ENCODE assay signal across 9 mouse cellular contexts in genomic region chr13:70636706-70637105, GRCm38 (mm10). TPM values are rescaled to one million over a fixed set of nuclear protein-coding genes. Genes with fewer than 3 reads are reported as not detected.
A peak's percentile ranks its signal among the peaks of the same experiment; 100 is the strongest.
DNase-seq lines count a peak whose midpoint lies in the region; ATAC-seq and TF ChIP-seq lines count a peak whose summit lies in the region.
"Had no signal": no experiment of that assay in that cellular context is flagged by ENCODE, and none has a peak within 500 bp of the region (broad histone marks: within the 10 kb centered on the region; RNA-seq: fewer than 3 reads in every experiment).

No protein-coding gene starts in this region.

- 0 out of 2 replicates have a peak, but pooled peaks have one; percentile 0 for ATAC-seq in cerebellum, adult (ENCODE audit: insufficient number of reproducible peaks, low FRiP score, low TSS enrichment)
- no peak for ATAC-seq in neural tube, embryonic 11.5 days (ENCODE audit: insufficient read depth, low FRiP score, low TSS enrichment)
- no peak for ATAC-seq in limb, embryonic 14.5 days (ENCODE audit: low FRiP score, low read depth)
- ATAC-seq in stomach, postnatal 0 days (ENCODE audit: low FRiP score, low TSS enrichment): no peak

- TF ChIP-seq POLR2A in limb, embryonic 14.5 days (IDR thresholded peaks at IDR 0.05; ENCODE audit: borderline replicate concordance, extremely low read depth, insufficient read depth, insufficient read length): no peak

- H3K36me3 ChIP-seq in neural tube, embryonic 11.5 days (ENCODE audit: control insufficient read depth, insufficient read depth, low read length): no peaks in the 10 kb centered on the region
- no peaks in the 10 kb centered on the region for H3K36me3 ChIP-seq in limb, embryonic 14.5 days (ENCODE audit: control insufficient read depth, insufficient read depth, low read length)
- H3K36me3 ChIP-seq in stomach, postnatal 0 days (ENCODE audit: control insufficient read depth, insufficient read depth, low read length): no peaks in the 10 kb centered on the region

- peak overlapping the region; percentile 93 for H3K4me3 ChIP-seq in neural tube, embryonic 11.5 days (ENCODE audit: low read depth, low read length)
- peak overlapping the region; percentile 95 for H3K4me3 ChIP-seq in limb, embryonic 14.5 days (replicated peaks; ENCODE audit: low read length)
- peak overlapping the region; percentile 92 for H3K4me3 ChIP-seq in stomach, postnatal 0 days (ENCODE audit: low read depth, low read length)

- peak overlapping the region; percentile 79 for H3K4me2 ChIP-seq in neural tube, embryonic 11.5 days (ENCODE audit: low read depth)
- peak overlapping the region; percentile 67 for H3K4me2 ChIP-seq in limb, embryonic 14.5 days (replicated peaks; ENCODE audit: low read depth, low read length, severe bottlenecking)
- H3K4me2 ChIP-seq in stomach, postnatal 0 days (replicated peaks; ENCODE audit: low read depth): peak overlapping the region; percentile 74

- 33% methylated on average over 10 of the region's 10 CpGs for whole genome bisulfite sequencing in neural tube, embryonic 11.5 days
- WGBS in limb, embryonic 14.5 days: 27% methylated on average over 10 of the region's 10 CpGs
- 18% methylated on average over 10 of the region's 10 CpGs for WGBS in stomach, postnatal 0 days

- H3K9ac ChIP-seq in neural tube, embryonic 11.5 days (ENCODE audit: low read length): peak overlapping the region; percentile 92
- peak overlapping the region; percentile 94 for H3K9ac ChIP-seq in limb, embryonic 14.5 days (ENCODE audit: low read depth, low read length, severe bottlenecking)
- H3K9ac ChIP-seq in stomach, postnatal 0 days (ENCODE audit: low read length): peak overlapping the region; percentile 93

- no peaks in the 10 kb centered on the region for H3K27me3 ChIP-seq in neural tube, embryonic 11.5 days (ENCODE audit: control insufficient read depth, insufficient read depth, low read length)
- H3K27me3 ChIP-seq in limb, embryonic 14.5 days (ENCODE audit: control insufficient read depth, insufficient read depth, low read length): no peaks in the 10 kb centered on the region
- no peaks in the 10 kb centered on the region for H3K27me3 ChIP-seq in stomach, postnatal 0 days (ENCODE audit: control insufficient read depth, insufficient read depth, low read length)

- no peak for TF ChIP-seq EP300 in stomach, postnatal 0 days (optimal IDR thresholded peaks at IDR 0.05)

- H3K4me1 ChIP-seq in neural tube, embryonic 11.5 days (ENCODE audit: control insufficient read depth, insufficient read depth, low read length): peaks cover 8% of the 10 kb centered on the region
- H3K4me1 ChIP-seq in limb, embryonic 14.5 days (ENCODE audit: control insufficient read depth, insufficient read depth, low read length): peaks cover 15% of the 10 kb centered on the region
- no peaks in the 10 kb centered on the region for H3K4me1 ChIP-seq in stomach, postnatal 0 days (replicated peaks; ENCODE audit: control insufficient read depth, insufficient read depth)

- H3K9me3 ChIP-seq in neural tube, embryonic 11.5 days (ENCODE audit: control insufficient read depth, low read length): no peaks in the 10 kb centered on the region
- H3K9me3 ChIP-seq in limb, embryonic 14.5 days (ENCODE audit: control insufficient read depth, low read length): no peaks in the 10 kb centered on the region
- H3K9me3 ChIP-seq in stomach, postnatal 0 days (ENCODE audit: control insufficient read depth, low read length): no peaks in the 10 kb centered on the region

- no peak overlapping the region for H3K27ac ChIP-seq in neural tube, embryonic 11.5 days (ENCODE audit: low read depth, low read length)
- no peak overlapping the region for H3K27ac ChIP-seq in limb, embryonic 14.5 days (replicated peaks; ENCODE audit: low read depth, low read length)
- H3K27ac ChIP-seq in stomach, postnatal 0 days (replicated peaks): no peak overlapping the region

- no peak for DNase-seq in cerebellum, postnatal 10 days
- DNase-seq in neural tube, embryonic 11.5 days (ENCODE audit: low spot score): no peak
- DNase-seq in neural tube, embryonic 10.5 days (ENCODE audit: extremely low spot score, low spot score): no peak
- no peak for DNase-seq in limb, embryonic 14.5 days (ENCODE audit: low spot score)
- no peak for DNase-seq in stomach, postnatal 0 days (ENCODE audit: low spot score)
- no peak for DNase-seq in B cell, adult 2 months
- no peak for DNase-seq in frontal cortex, postnatal 36 days (ENCODE audit: low spot score in 2 of 2)
- DNase-seq: thymus, adult 18-20 months had no signal

- no peak for TF ChIP-seq CTCF in stomach, postnatal 0 days (IDR thresholded peaks at IDR 0.05; ENCODE audit: low read depth)

RNA-seq across cellular contexts. Expression of gene Ice1, which starts 0.7 kb away (rescaled TPM):
- polyA plus RNA-seq in neural tube, embryonic 11.5 days (2014; fragmentation: Nextera tagmentation; extraction: Ambion mirVana): 29.8 and 35.1 TPM in 2 replicates
- 60.9 and 64.4 TPM in 2 replicates for polyA plus RNA-seq in limb, embryonic 14.5 days (2012; rRNA removed)
- polyA plus RNA-seq in limb, embryonic 14.5 days (2014; fragmentation: Nextera tagmentation; extraction: Ambion mirVana): 39.3 and 40.7 TPM in 2 replicates
- 6.0 and 7.3 TPM in 2 replicates for polyA plus RNA-seq in stomach, postnatal 0 days (2015; fragmentation: Nextera tagmentation; extraction: Ambion mirVana)
